Mouse (Mus musculus) midbrain, postnatal 0 days (tissue): ENCODE data around the gene Olfr679. TPM values are rescaled to one million over a fixed set of nuclear protein-coding genes. Genes with fewer than 3 reads are reported as not detected.

Source experiments
- ATAC-seq: fragments of 200-750 bp; cut with Nextera tagmentation; 2 replicates; pipeline ENCODE4 v1.8.0; 2017; ENCODE audit warnings: moderate number of reproducible peaks, mild to moderate bottlenecking, moderate TSS enrichment, moderate library complexity; ENCODE audit not compliant: low FRiP score
- DNase-seq: peaks from one replicate; pipeline ENCODE4 v3.0.0-alpha.2; 2015; ENCODE audit warnings: low spot score
- H3K27ac ChIP-seq: fragments of 300-500 bp; sonication (generic); 2 replicates; pipeline ENCODE4 v1.5.1; 2014; ENCODE audit warnings: low read depth, mild to moderate bottlenecking, low read length, mixed read lengths
- H3K27me3 ChIP-seq: fragments of 300-500 bp; sonication (generic); 2 replicates; pipeline ENCODE4 v1.6.1; 2014; ENCODE audit warnings: low read length, control low read depth, mixed read lengths; ENCODE audit not compliant: insufficient read depth
- H3K36me3 ChIP-seq: fragments of 300-500 bp; sonication (generic); 2 replicates; pipeline ENCODE4 v1.6.1; 2014; ENCODE audit warnings: low read length, control low read depth, mixed read lengths; ENCODE audit not compliant: insufficient read depth
- H3K4me1 ChIP-seq: fragments of 300-500 bp; sonication (generic); 2 replicates; pipeline ENCODE4 v1.6.1; 2014; ENCODE audit warnings: mild to moderate bottlenecking, control low read depth, antibody characterized with exemption, low read length, mixed read lengths; ENCODE audit not compliant: insufficient read depth
- H3K4me2 ChIP-seq: fragments of 300-500 bp; sonication (generic); 2 replicates; pipeline ENCODE4 v1.6.1; 2014; ENCODE audit warnings: low read depth, mild to moderate bottlenecking, low read length, mixed read lengths; ENCODE audit not compliant: poor library complexity, severe bottlenecking
- H3K4me3 ChIP-seq: fragments of 300-500 bp; sonication (generic); 2 replicates; pipeline ENCODE4 v1.5.1; 2014; ENCODE audit warnings: low read depth, mild to moderate bottlenecking, low read length, moderate library complexity
- H3K9ac ChIP-seq: fragments of 300-500 bp; sonication (generic); replicated peaks from 2 replicates; pipeline ENCODE4 v1.6.1; 2014; ENCODE audit warnings: mild to moderate bottlenecking, low read length, moderate library complexity, mixed read lengths; ENCODE audit not compliant: poor library complexity, severe bottlenecking
- H3K9me3 ChIP-seq: fragments of 300-500 bp; sonication (generic); 2 replicates; pipeline ENCODE4 v1.6.1; 2016; ENCODE audit warnings: low read length, control low read depth
- CTCF ChIP-seq: IDR thresholded peaks from 2 replicates; pipeline ENCODE4 v1.5.1; 2016; ENCODE audit warnings: antibody characterized with exemption, mild to moderate bottlenecking
- polyA plus RNA-seq: library from polyadenylated mRNA; unstranded; fragments of >200 nt; fragmentation: Nextera tagmentation; extraction: Ambion mirVana; gene quantifications from 2 replicates; pipeline ENCODE4 v1.2.1, GENCODE M21; 2015
- total RNA-seq: library from RNA; depleted of rRNA; stranded (reverse); fragments of >200 nt; gene quantifications from 2 replicates; pipeline ENCODE4 v1.2.3, GENCODE M21; 2014; rRNA removed

Olfr679 gene
- total and polyA plus RNA-seq, 2 experiments from 2014 or later = not detected

DNA sequence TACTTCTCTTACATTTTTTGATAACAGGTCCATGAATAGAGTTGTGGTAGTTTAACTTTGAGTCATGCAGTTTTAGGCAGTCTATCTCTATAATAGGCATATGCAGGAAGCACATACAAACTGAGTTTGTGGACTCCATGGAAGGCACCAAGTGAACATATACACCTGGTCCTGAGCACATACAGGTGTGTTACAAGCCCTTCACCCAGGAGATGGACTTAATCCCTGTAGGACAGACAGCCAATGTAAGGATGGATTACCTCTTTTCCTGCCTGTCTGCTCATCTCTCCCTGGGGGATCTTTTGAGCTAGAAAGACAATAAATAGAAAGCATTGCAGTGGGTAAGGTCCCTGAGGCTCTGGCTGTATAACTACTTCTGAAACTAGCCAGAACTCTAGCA, 35.5 kb downstream of the Olfr679 start, which contains the start of gene Olfr681:
Gene Olfr681 (plus strand): TSS at position 301 of the 400 bp plus-strand sequence.
- H3K27ac ChIP-seq = no peak within 1 kb of the TSS
- TF ChIP-seq CTCF = no peak
- no peak within 1 kb of the TSS for H3K4me2 ChIP-seq
- no peak within 1 kb of the TSS for H3K4me3 ChIP-seq
- no peaks in the 10 kb centered on the region for H3K9me3 ChIP-seq
- no peaks in the 10 kb centered on the region for H3K27me3 ChIP-seq
- ATAC-seq = no peak
- H3K9ac ChIP-seq = no peak within 1 kb of the TSS
- no peaks in the 10 kb centered on the region for H3K36me3 ChIP-seq
- no peak for DNase-seq
- no peaks in the 10 kb centered on the region for H3K4me1 ChIP-seq

Other genes starting within 250 kb of the Olfr679 start
- not detected in 2 replicates for gene Usp17lb, start 238.6 kb upstream of the Olfr679 start, total RNA-seq
- gene Usp17lb, start 238.6 kb upstream of the Olfr679 start, polyA plus RNA-seq = not detected in 2 replicates
- not detected in 2 replicates for gene Usp17la, start 224.2 kb upstream of the Olfr679 start, total RNA-seq
- gene Usp17la, start 224.2 kb upstream of the Olfr679 start, polyA plus RNA-seq = not detected in 2 replicates
- not detected in 2 replicates for gene Olfr665, start 203.2 kb upstream of the Olfr679 start, total RNA-seq
- gene Olfr665, start 203.2 kb upstream of the Olfr679 start, polyA plus RNA-seq = not detected in 2 replicates
- not detected in 2 replicates for gene Olfr666, start 185.3 kb upstream of the Olfr679 start, total RNA-seq
- not detected in 2 replicates for gene Olfr666, start 185.3 kb upstream of the Olfr679 start, polyA plus RNA-seq
- gene Olfr667, start 159.7 kb upstream of the Olfr679 start, total RNA-seq = not detected in 2 replicates
- gene Olfr667, start 159.7 kb upstream of the Olfr679 start, polyA plus RNA-seq = not detected in 2 replicates
- not detected in 2 replicates for gene Olfr668, start 153.1 kb upstream of the Olfr679 start, total RNA-seq
- gene Olfr668, start 153.1 kb upstream of the Olfr679 start, polyA plus RNA-seq = not detected in 2 replicates
- gene Olfr669, start 147.0 kb upstream of the Olfr679 start, total RNA-seq = not detected in 2 replicates
- not detected in 2 replicates for gene Olfr669, start 147.0 kb upstream of the Olfr679 start, polyA plus RNA-seq
- gene Olfr670, start 118.6 kb upstream of the Olfr679 start, total RNA-seq = not detected in 2 replicates
- gene Olfr670, start 118.6 kb upstream of the Olfr679 start, polyA plus RNA-seq = not detected in 2 replicates
- gene Olfr671, start 102.1 kb upstream of the Olfr679 start, total RNA-seq = not detected in 2 replicates
- gene Olfr671, start 102.1 kb upstream of the Olfr679 start, polyA plus RNA-seq = not detected in 2 replicates
- not detected in 2 replicates for gene Olfr672, start 79.2 kb upstream of the Olfr679 start, total RNA-seq
- not detected in 2 replicates for gene Olfr672, start 79.2 kb upstream of the Olfr679 start, polyA plus RNA-seq
- gene Olfr675, start 52.7 kb upstream of the Olfr679 start, total RNA-seq = not detected in 2 replicates
- gene Olfr675, start 52.7 kb upstream of the Olfr679 start, polyA plus RNA-seq = not detected in 2 replicates
- gene Olfr676, start 48.5 kb upstream of the Olfr679 start, total RNA-seq = not detected in 2 replicates
- not detected in 2 replicates for gene Olfr676, start 48.5 kb upstream of the Olfr679 start, polyA plus RNA-seq
- gene Olfr677, start 29.8 kb upstream of the Olfr679 start, total RNA-seq = not detected in 2 replicates
- not detected in 2 replicates for gene Olfr677, start 29.8 kb upstream of the Olfr679 start, polyA plus RNA-seq
- gene Olfr678, start 16.7 kb upstream of the Olfr679 start, total RNA-seq = not detected in 2 replicates
- not detected in 2 replicates for gene Olfr678, start 16.7 kb upstream of the Olfr679 start, polyA plus RNA-seq
- gene Olfr680-ps1, start 11.6 kb downstream of the Olfr679 start, total RNA-seq = not detected in 2 replicates
- gene Olfr680-ps1, start 11.6 kb downstream of the Olfr679 start, polyA plus RNA-seq = not detected in 2 replicates
- not detected in 2 replicates for gene Olfr681, start 35.6 kb downstream of the Olfr679 start, total RNA-seq
- not detected in 2 replicates for gene Olfr681, start 35.6 kb downstream of the Olfr679 start, polyA plus RNA-seq
- not detected in 2 replicates for gene Olfr683, start 65.8 kb downstream of the Olfr679 start, total RNA-seq
- not detected in 2 replicates for gene Olfr683, start 65.8 kb downstream of the Olfr679 start, polyA plus RNA-seq
- gene Olfr684, start 82.4 kb downstream of the Olfr679 start, total RNA-seq = not detected in 2 replicates
- gene Olfr684, start 82.4 kb downstream of the Olfr679 start, polyA plus RNA-seq = not detected in 2 replicates
- not detected in 2 replicates for gene Olfr685, start 104.8 kb downstream of the Olfr679 start, total RNA-seq
- not detected in 2 replicates for gene Olfr685, start 104.8 kb downstream of the Olfr679 start, polyA plus RNA-seq
- not detected in 2 replicates for gene Olfr686, start 126.3 kb downstream of the Olfr679 start, total RNA-seq
- gene Olfr686, start 126.3 kb downstream of the Olfr679 start, polyA plus RNA-seq = not detected in 2 replicates
- gene Olfr688, start 206.9 kb downstream of the Olfr679 start, total RNA-seq = not detected in 2 replicates
- not detected in 2 replicates for gene Olfr688, start 206.9 kb downstream of the Olfr679 start, polyA plus RNA-seq
- gene Olfr689, start 230.0 kb downstream of the Olfr679 start, total RNA-seq = not detected in 2 replicates
- gene Olfr689, start 230.0 kb downstream of the Olfr679 start, polyA plus RNA-seq = 0.05 TPM in 1 of 2 replicates, not detected in the other